Mouse (Mus musculus) liver, postnatal 0 days (tissue): Measurements from ENCODE around the gene Gtpbp8. TPM values are rescaled to one million over a fixed set of nuclear protein-coding genes. Genes with fewer than 3 reads are reported as not detected.

ENCODE experiments used
- ATAC-seq: fragments of 200-750 bp; cut with Nextera tagmentation; 2 replicates; pipeline ENCODE4 v1.8.0; 2017; ENCODE audit warnings: mild to moderate bottlenecking, moderate library complexity
- DNase-seq: peaks from one replicate; pipeline ENCODE4 v3.0.0-alpha.2; 2016
- H3K27ac ChIP-seq: fragments of 300-500 bp; sonication (generic); 2 replicates; pipeline ENCODE4 v1.5.1; 2014; ENCODE audit warnings: antibody characterized with exemption, moderate library complexity, mild to moderate bottlenecking, low read depth
- H3K27me3 ChIP-seq: fragments of 300-500 bp; sonication (generic); 2 replicates; pipeline ENCODE4 v1.6.1; 2014; ENCODE audit warnings: low read length, control low read depth, mixed read lengths; ENCODE audit not compliant: insufficient read depth
- H3K36me3 ChIP-seq: fragments of 300-500 bp; sonication (generic); replicated peaks from 2 replicates; pipeline ENCODE4 v1.6.1; 2014; ENCODE audit warnings: mild to moderate bottlenecking, control low read depth, low read length, moderate library complexity, mixed read lengths; ENCODE audit not compliant: insufficient read depth
- H3K4me1 ChIP-seq: fragments of 300-500 bp; sonication (generic); 2 replicates; pipeline ENCODE4 v1.6.1; 2014; ENCODE audit warnings: antibody characterized with exemption, mild to moderate bottlenecking, control low read depth; ENCODE audit not compliant: insufficient read depth
- H3K4me2 ChIP-seq: fragments of 300-500 bp; sonication (generic); 2 replicates; pipeline ENCODE4 v1.6.1; 2014; ENCODE audit warnings: low read depth, mild to moderate bottlenecking, low read length, moderate library complexity, mixed read lengths
- H3K4me3 ChIP-seq: fragments of 300-500 bp; sonication (generic); 2 replicates; pipeline ENCODE4 v1.5.1; 2014; ENCODE audit warnings: low read depth, low read length
- H3K9ac ChIP-seq: fragments of 300-500 bp; sonication (generic); replicated peaks from 2 replicates; pipeline ENCODE4 v1.6.1; 2014; ENCODE audit warnings: mild to moderate bottlenecking, moderate library complexity
- H3K9me3 ChIP-seq: fragments of 300-500 bp; sonication (generic); 2 replicates; pipeline ENCODE4 v1.6.1; 2016; ENCODE audit warnings: mild to moderate bottlenecking, control low read depth, low read length, mixed read lengths
- CTCF ChIP-seq: sonication (generic); IDR thresholded peaks from 2 replicates; pipeline ENCODE4 v1.5.1; 2016; ENCODE audit warnings: antibody characterized with exemption, low read depth
- EP300 ChIP-seq: IDR thresholded peaks from 2 replicates; pipeline ENCODE4 v1.6.1; 2016; ENCODE audit warnings: antibody characterized with exemption, low read depth, mild to moderate bottlenecking
- WGBS: fragments of 180-500 bp; shearing (Covaris S2); extraction: QIAGEN DNeasy Blood & Tissue Kit; methylation state at CpG from one replicate; pipeline ENCODE4 v1.1.7; 2014; ENCODE audit not compliant: insufficient replicate concordance; 5-methylcytosine and 5-hydroxymethylcytosine counted together
- polyA plus RNA-seq: library from polyadenylated mRNA; unstranded; fragments of >200 nt; fragmentation: Nextera tagmentation; extraction: Ambion mirVana; gene quantifications from 2 replicates; pipeline ENCODE4 v1.2.1, GENCODE M21; 2015

The Gtpbp8 gene
- polyA plus RNA-seq, 1 experiment from 2014 or later: 18.4 TPM

DNA sequence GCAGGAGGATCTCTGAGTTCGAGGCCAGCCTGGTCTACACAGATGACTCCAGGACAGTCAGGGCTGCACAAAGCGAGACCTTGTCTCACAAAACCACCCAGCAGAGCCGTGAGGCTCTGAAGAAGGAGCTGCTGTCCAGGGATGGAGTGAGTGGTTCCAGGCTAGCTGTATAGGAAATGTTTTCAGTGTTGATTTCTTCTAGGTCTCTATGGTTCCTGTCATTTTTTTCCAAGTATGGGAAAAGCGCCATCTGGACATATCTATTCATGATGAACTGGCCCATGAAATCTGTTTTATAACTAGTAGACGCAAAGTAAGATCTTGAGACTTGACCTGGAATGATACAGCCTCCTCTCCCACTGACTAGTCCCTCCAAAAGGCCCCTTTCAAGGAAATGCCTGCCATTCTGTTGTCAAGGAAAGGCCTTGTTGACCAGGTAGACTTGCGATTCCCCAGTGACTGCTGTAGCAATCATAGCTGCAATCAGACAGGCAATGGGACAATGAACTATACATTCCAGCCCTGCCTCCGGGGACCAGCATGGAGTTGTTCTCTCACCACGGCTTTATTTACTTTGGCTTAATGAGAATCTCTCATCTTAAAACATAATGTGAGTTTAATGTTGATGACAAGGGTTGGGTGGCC is 50.8 kb downstream of the Gtpbp8 start:
- 77% methylated on average over 8 of the region's 8 CpGs for WGBS
- ATAC-seq: no peak
- no peak for DNase-seq
- H3K27ac ChIP-seq: no peak overlapping the region
- TF ChIP-seq EP300: no peak
- TF ChIP-seq CTCF: no peak
- H3K27me3 ChIP-seq: no peaks in the 10 kb centered on the region
- H3K9ac ChIP-seq: no peak overlapping the region
- no peaks in the 10 kb centered on the region for H3K36me3 ChIP-seq
- H3K9me3 ChIP-seq: no peaks in the 10 kb centered on the region
- no peak overlapping the region for H3K4me3 ChIP-seq
- no peaks in the 10 kb centered on the region for H3K4me1 ChIP-seq
- H3K4me2 ChIP-seq: no peak overlapping the region

DNA sequence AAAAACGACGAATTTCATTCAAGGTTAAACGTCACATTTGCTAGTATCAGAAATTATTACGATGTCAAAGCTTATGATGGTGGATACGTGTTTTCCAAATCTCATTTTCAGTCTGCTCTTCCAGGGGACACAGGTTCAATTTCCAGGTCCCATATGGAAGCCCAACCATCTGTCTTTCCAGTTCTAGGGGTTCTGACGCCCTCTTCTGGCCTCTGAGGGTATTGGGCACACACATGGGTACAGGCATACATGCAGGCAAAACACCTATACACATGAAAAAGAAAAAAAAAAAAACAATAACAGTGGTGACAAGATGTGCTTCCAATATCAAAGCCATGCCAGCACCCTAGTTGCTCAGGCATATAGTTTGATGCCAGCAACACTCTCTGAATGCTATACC is 52.5 kb downstream of the Gtpbp8 start:
- H3K36me3 ChIP-seq: no peaks in the 10 kb centered on the region
- no peak for ATAC-seq
- H3K4me2 ChIP-seq: no peak overlapping the region
- TF ChIP-seq CTCF (peak; percentile 34), EP300 (no peak)
- no peaks in the 10 kb centered on the region for H3K9me3 ChIP-seq
- H3K4me1 ChIP-seq: no peaks in the 10 kb centered on the region
- H3K27me3 ChIP-seq: peaks cover 5% of the 10 kb centered on the region
- H3K9ac ChIP-seq: no peak overlapping the region
- 62% methylated on average over 6 of the region's 6 CpGs for WGBS
- no peak overlapping the region for H3K4me3 ChIP-seq
- H3K27ac ChIP-seq: no peak overlapping the region
- no peak for DNase-seq

DNA sequence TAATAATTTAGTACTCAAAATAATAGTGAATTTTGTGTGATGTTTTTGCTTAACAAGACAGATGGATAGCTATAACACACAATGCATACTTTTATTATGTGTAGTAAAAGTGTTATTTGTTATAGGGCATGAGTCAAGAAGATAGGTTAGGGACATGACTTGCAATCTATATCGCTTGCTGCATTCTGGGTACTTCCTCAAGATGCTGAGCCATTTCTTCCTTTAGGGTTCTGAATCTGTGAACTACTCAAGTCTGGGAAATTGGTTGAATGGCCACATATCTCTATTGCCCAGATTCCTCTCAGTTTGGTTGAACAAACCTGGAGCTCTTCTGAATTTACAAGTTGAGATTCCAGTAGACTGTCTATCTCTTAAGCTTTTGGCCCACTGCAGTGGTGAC is 53.6 kb downstream of the Gtpbp8 start:
- Histone ChIP-seq H3K4me1 (no peaks in the 10 kb centered on the region), H3K4me2 (no peak overlapping the region), H3K9me3 (no peaks in the 10 kb centered on the region), H3K27ac (no peak overlapping the region), H3K9ac (no peak overlapping the region), H3K36me3 (no peaks in the 10 kb centered on the region), H3K4me3 (no peak overlapping the region), H3K27me3 (peaks cover 8% of the 10 kb centered on the region)
- ATAC-seq (no peak), DNase-seq (no peak)
- TF ChIP-seq EP300 (no peak), CTCF (no peak)
- WGBS: 50% methylated on average over 1 of the region's 1 CpGs

- peak; percentile 21 for DNase-seq
- Histone ChIP-seq H3K4me2 (no peak overlapping the region), H3K9ac (no peak overlapping the region), H3K4me1 (no peaks in the 10 kb centered on the region), H3K9me3 (no peaks in the 10 kb centered on the region), H3K27me3 (peaks cover 8% of the 10 kb centered on the region), H3K4me3 (no peak overlapping the region), H3K36me3 (no peaks in the 10 kb centered on the region), H3K27ac (no peak overlapping the region)
- TF ChIP-seq EP300 (no peak), CTCF (no peak)
- 44% methylated on average over 17 of the region's 17 CpGs for WGBS
- ATAC-seq: no peak
These were observed 54.5 kb downstream of the Gtpbp8 start for GRCm38 (mm10) chr16:44691561-44692141.

- ATAC-seq: no peak
- DNase-seq: no peak
- WGBS: 43% methylated on average over 2 of the region's 2 CpGs
- H3K9ac ChIP-seq: no peak overlapping the region
- no peak overlapping the region for H3K4me3 ChIP-seq
- no peaks in the 10 kb centered on the region for H3K36me3 ChIP-seq
- H3K27ac ChIP-seq: no peak overlapping the region
- TF ChIP-seq EP300 (no peak), CTCF (no peak)
- no peak overlapping the region for H3K4me2 ChIP-seq
- peaks cover 8% of the 10 kb centered on the region for H3K27me3 ChIP-seq
- H3K4me1 ChIP-seq: no peaks in the 10 kb centered on the region
- no peaks in the 10 kb centered on the region for H3K9me3 ChIP-seq
These were observed 55.1 kb downstream of the Gtpbp8 start for GRCm38 (mm10) chr16:44691066-44691465.

DNA sequence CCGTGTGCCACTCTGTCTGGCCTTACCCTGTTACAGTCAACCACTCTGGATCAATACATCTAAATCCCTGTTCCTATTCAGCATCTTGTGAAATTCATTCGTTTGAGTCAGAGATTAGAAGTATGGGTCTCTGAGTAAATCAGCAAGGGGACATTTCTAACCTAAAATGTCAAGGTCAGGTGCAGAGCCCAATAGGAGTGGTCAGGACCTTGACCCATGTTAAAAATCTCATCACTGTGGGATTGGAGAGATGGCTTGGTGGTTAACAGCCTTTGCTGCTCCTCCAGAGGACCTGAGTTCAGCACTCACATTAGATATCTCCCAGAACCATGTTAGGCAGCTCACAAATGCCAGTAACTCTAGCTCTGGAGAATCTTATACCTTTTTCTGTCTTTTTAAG is 55.7 kb downstream of the Gtpbp8 start:
- Histone ChIP-seq H3K9me3 (no peaks in the 10 kb centered on the region), H3K36me3 (no peaks in the 10 kb centered on the region), H3K9ac (no peak overlapping the region), H3K4me2 (no peak overlapping the region), H3K27me3 (peaks cover 8% of the 10 kb centered on the region), H3K27ac (no peak overlapping the region), H3K4me1 (no peaks in the 10 kb centered on the region), H3K4me3 (no peak overlapping the region)
- TF ChIP-seq CTCF (no peak), EP300 (no peak)
- 48% methylated on average over 2 of the region's 2 CpGs for WGBS
- ATAC-seq: no peak
- DNase-seq: no peak

DNA sequence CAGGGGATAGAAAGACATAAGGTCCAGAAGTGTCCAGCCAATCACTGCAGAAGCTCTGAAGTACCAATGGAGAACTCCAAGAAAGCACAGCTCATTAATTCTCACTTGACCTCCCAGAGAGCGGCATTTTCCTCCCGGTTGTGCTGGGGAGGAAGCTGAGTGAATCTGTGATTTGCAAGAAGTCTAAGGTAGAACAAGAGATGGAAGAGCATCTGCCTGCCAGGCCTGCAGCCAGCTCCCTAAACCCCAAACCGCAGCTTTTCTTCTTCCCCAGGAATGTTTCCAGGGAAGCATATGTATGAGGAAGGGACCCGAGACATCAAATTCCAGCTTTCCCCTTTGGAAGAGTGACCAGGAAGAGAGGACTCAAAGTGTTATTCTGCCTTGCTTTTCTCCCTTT is 57.7 kb downstream of the Gtpbp8 start:
- DNase-seq (no peak), ATAC-seq (no peak)
- H3K4me1 ChIP-seq: no peaks in the 10 kb centered on the region
- no peak overlapping the region for H3K27ac ChIP-seq
- H3K4me2 ChIP-seq: no peak overlapping the region
- no peaks in the 10 kb centered on the region for H3K36me3 ChIP-seq
- H3K9me3 ChIP-seq: no peaks in the 10 kb centered on the region
- no peak overlapping the region for H3K9ac ChIP-seq
- H3K27me3 ChIP-seq: peaks cover 8% of the 10 kb centered on the region
- H3K4me3 ChIP-seq: no peak overlapping the region
- WGBS: 21% methylated on average over 4 of the region's 4 CpGs
- no peak for TF ChIP-seq EP300
- no peak for TF ChIP-seq CTCF
